Mouse (Mus musculus) brown adipose tissue, adult 24 weeks (tissue): Measurements from ENCODE around the gene Thsd1. TPM values are rescaled to one million over a fixed set of nuclear protein-coding genes. Genes with fewer than 3 reads are reported as not detected.

Experiments
- H3K27ac ChIP-seq: fragments of 200-500 bp; replicated peaks from 2 replicates; pipeline ENCODE4 v1.5.1; 2012; ENCODE audit warnings: low read depth, mild to moderate bottlenecking, low read length
- H3K4me1 ChIP-seq: fragments of 200-500 bp; 2 replicates; pipeline ENCODE4 v1.6.1; 2012; ENCODE audit warnings: low read length, mixed read lengths; ENCODE audit not compliant: control insufficient read depth, insufficient read depth, insufficient read length
- H3K4me3 ChIP-seq: fragments of 200-500 bp; 2 replicates; pipeline ENCODE4 v1.5.1; 2012; ENCODE audit warnings: low read depth, mild to moderate bottlenecking, low read length, moderate library complexity; ENCODE audit not compliant: insufficient read depth
- polyA plus RNA-seq: library from polyadenylated mRNA; stranded (reverse); fragments of >200 nt; gene quantifications from 2 replicates; pipeline ENCODE4 v1.2.4, GENCODE M21; 2012; ENCODE audit not compliant: missing spikeins, insufficient read depth, insufficient read length

The Thsd1 gene
- polyA plus RNA-seq, 1 experiment = 1.0 TPM

- Histone ChIP-seq H3K27ac (no peak overlapping the region), H3K4me3 (no peak overlapping the region), H3K4me1 (no peaks in the 10 kb centered on the region)
Measured at GRCm38 (mm10) chr8:22306999-22307398, 79.9 kb downstream of the Thsd1 start.

Other genes starting within 250 kb of the Thsd1 start
- not detected in 2 replicates for gene Atp7b, start 167.0 kb upstream of the Thsd1 start, polyA plus RNA-seq
- 4.6 and 7.3 TPM in 2 replicates for gene Alg11, start 166.6 kb upstream of the Thsd1 start, polyA plus RNA-seq
- gene Nek5, start 102.3 kb upstream of the Thsd1 start, polyA plus RNA-seq = not detected in 2 replicates
- gene Nek3, start 60.9 kb upstream of the Thsd1 start, polyA plus RNA-seq = 0.58 and 1.4 TPM in 2 replicates
- gene Ckap2, start 41.5 kb upstream of the Thsd1 start, polyA plus RNA-seq = 1.1 TPM in 1 of 2 replicates, not detected in the other
- 27.1 and 35.2 TPM in 2 replicates for gene Vps36, start 34.5 kb upstream of the Thsd1 start, polyA plus RNA-seq
- 0.71 and 1.1 TPM in 2 replicates for gene Tpte, start 56.1 kb downstream of the Thsd1 start, polyA plus RNA-seq
- gene Slc25a15, start 171.3 kb downstream of the Thsd1 start, polyA plus RNA-seq = 8.8 and 9.4 TPM in 2 replicates
- 85.5 and 102 TPM in 2 replicates for gene Mrps31, start 184.0 kb downstream of the Thsd1 start, polyA plus RNA-seq